Mouse (Mus musculus) CH12.LX (cell line): ENCODE results near the gene St6gal1. TPM values are rescaled to one million over a fixed set of nuclear protein-coding genes. Genes with fewer than 3 reads are reported as not detected.

Source experiments
- DNase-seq: peaks from one replicate; pipeline ENCODE4 v3.0.0-alpha.2; 2013; ENCODE audit errors: extremely low read depth
- H3K27ac ChIP-seq: 2 replicates; pipeline ENCODE4 v1.5.1; 2012; ENCODE audit warnings: low read depth, mild to moderate bottlenecking, control low read depth, moderate library complexity; ENCODE audit not compliant: insufficient read depth
- H3K27me3 ChIP-seq: replicated peaks from 2 replicates; pipeline ENCODE3; 2012; ENCODE audit warnings: inconsistent platforms
- H3K36me3 ChIP-seq, 2 experiments: replicated peaks in 1 of 2; 2 replicates each; pipeline versions ENCODE3 to v1.6.1; 2012; ENCODE audit warnings: inconsistent platforms in 1 of 2, low read length in 1 of 2, mild to moderate bottlenecking in 1 of 2, mixed read lengths in 1 of 2, moderate library complexity in 1 of 2; ENCODE audit not compliant: control insufficient read depth in 1 of 2, insufficient read depth in 1 of 2
- H3K4me1 ChIP-seq, 2 experiments: 2 replicates each; pipeline ENCODE4 v1.6.1; 2012; ENCODE audit warnings: inconsistent platforms in 1 of 2, moderate library complexity in 1 of 2; ENCODE audit not compliant: insufficient read depth in 2 of 2, control insufficient read depth in 1 of 2
- H3K4me2 ChIP-seq: 2 replicates; pipeline ENCODE4 v1.6.1; 2012; ENCODE audit warnings: low read depth, mild to moderate bottlenecking, control low read depth; ENCODE audit not compliant: poor library complexity, insufficient read depth, severe bottlenecking
- H3K4me3 ChIP-seq, 3 experiments: fragments of 150-350 bp in 1 of 3; sonication (generic) in 1 of 3; replicated peaks in 1 of 3; 2 replicates each; pipeline versions ENCODE3 to v1.5.1; 2011 to 2012; ENCODE audit warnings: low read depth in 2 of 3, low read length in 2 of 3, mild to moderate bottlenecking in 2 of 3, moderate library complexity in 2 of 3, control low read depth in 1 of 3, improper control_type of control experiment in 1 of 3, inconsistent platforms in 1 of 3, mixed read lengths in 1 of 3; ENCODE audit not compliant: poor library complexity in 1 of 3
- H3K79me2 ChIP-seq: replicated peaks from 2 replicates; pipeline ENCODE4 v1.6.1; 2012; ENCODE audit warnings: mild to moderate bottlenecking, moderate library complexity; ENCODE audit not compliant: control insufficient read depth, poor library complexity, insufficient read depth, severe bottlenecking; ENCODE audit errors: extremely low read depth
- H3K9ac ChIP-seq: 2 replicates; pipeline ENCODE4 v1.6.1; 2012; ENCODE audit warnings: low read depth, mild to moderate bottlenecking, control low read depth, moderate library complexity; ENCODE audit not compliant: insufficient read depth
- H3K9me3 ChIP-seq: replicated peaks from 2 replicates; pipeline ENCODE3; 2012; ENCODE audit warnings: low read length, inconsistent platforms, mixed read lengths
- BHLHE40 ChIP-seq: IDR thresholded peaks from 2 replicates; pipeline ENCODE4 v1.6.1; 2011; ENCODE audit warnings: mild to moderate bottlenecking, low read depth, low read length, improper control_type of control experiment
- CHD1 ChIP-seq: IDR thresholded peaks from 2 replicates; pipeline ENCODE4 v1.6.1; 2012; ENCODE audit warnings: low read depth, low read length, improper control_type of control experiment, inconsistent platforms
- CHD2 ChIP-seq: IDR thresholded peaks from 2 replicates; pipeline ENCODE4 v1.6.1; 2011; ENCODE audit warnings: low read length, improper control_type of control experiment
- CTCF ChIP-seq, 2 experiments: IDR thresholded peaks in 1 of 2; conservative IDR thresholded peaks in 1 of 2; 2 replicates each; pipeline ENCODE4 v1.5.1; 2011 to 2012; ENCODE audit warnings: low read depth in 2 of 2, low read length in 2 of 2, improper control_type of control experiment in 1 of 2, inconsistent platforms in 1 of 2, mild to moderate bottlenecking in 1 of 2, moderate library complexity in 1 of 2
- E2F4 ChIP-seq: IDR thresholded peaks from 2 replicates; pipeline ENCODE4 v1.6.1; 2011; ENCODE audit warnings: low read depth, low read length, improper control_type of control experiment; ENCODE audit not compliant: insufficient replicate concordance
- EP300 ChIP-seq: IDR thresholded peaks from 2 replicates; pipeline ENCODE4 v1.6.1; 2011; ENCODE audit warnings: low read length, improper control_type of control experiment
- HCFC1 ChIP-seq: IDR thresholded peaks from 2 replicates; pipeline ENCODE4 v1.6.1; 2012; ENCODE audit warnings: low read depth, mild to moderate bottlenecking, inconsistent platforms, low read length, improper control_type of control experiment
- JUN ChIP-seq: IDR thresholded peaks from 2 replicates; pipeline ENCODE4 v1.6.1; 2011; ENCODE audit warnings: low read depth, mild to moderate bottlenecking, low read length, improper control_type of control experiment, moderate library complexity; ENCODE audit not compliant: insufficient read depth
- JUND ChIP-seq: conservative IDR thresholded peaks from 2 replicates; pipeline ENCODE4 v1.6.1; 2011; ENCODE audit warnings: low read depth, low read length, improper control_type of control experiment
- KAT2A ChIP-seq: IDR thresholded peaks from 2 replicates; pipeline ENCODE4 v1.6.1; 2012; ENCODE audit warnings: low read length, improper control_type of control experiment, inconsistent platforms; ENCODE audit not compliant: insufficient replicate concordance
- MAFK ChIP-seq: IDR thresholded peaks from 2 replicates; pipeline ENCODE4 v1.6.1; 2011; ENCODE audit warnings: low read length, improper control_type of control experiment; ENCODE audit not compliant: insufficient replicate concordance
- MAX ChIP-seq: IDR thresholded peaks from 2 replicates; pipeline ENCODE4 v1.6.1; 2011; ENCODE audit warnings: low read length, improper control_type of control experiment
- MAZ ChIP-seq: IDR thresholded peaks from 2 replicates; pipeline ENCODE4 v1.6.1; 2012; ENCODE audit warnings: low read depth, mild to moderate bottlenecking, inconsistent platforms, low read length, improper control_type of control experiment, moderate library complexity
- MYC ChIP-seq: IDR thresholded peaks from 2 replicates; pipeline ENCODE4 v1.6.1; 2011; ENCODE audit warnings: low read depth, mild to moderate bottlenecking, improper control_type of control experiment, low read length
- NELFE ChIP-seq: IDR thresholded peaks from 2 replicates; pipeline ENCODE4 v1.6.1; 2011; ENCODE audit warnings: low read depth, low read length, improper control_type of control experiment
- NRF1 ChIP-seq: IDR thresholded peaks from 2 replicates; pipeline ENCODE4 v1.6.1; 2014; ENCODE audit warnings: low read depth, mild to moderate bottlenecking, inconsistent platforms, low read length, improper control_type of control experiment, moderate library complexity
- POLR2AphosphoS2 ChIP-seq: IDR thresholded peaks from 2 replicates; pipeline ENCODE4 v1.6.1; 2011; ENCODE audit warnings: low read depth, low read length, improper control_type of control experiment
- RAD21 ChIP-seq: IDR thresholded peaks from 2 replicates; pipeline ENCODE4 v1.6.1; 2011; ENCODE audit warnings: low read depth, mild to moderate bottlenecking, low read length, improper control_type of control experiment, moderate library complexity
- SIN3A ChIP-seq: IDR thresholded peaks from 2 replicates; pipeline ENCODE4 v1.6.1; 2012; ENCODE audit warnings: low read length, improper control_type of control experiment, inconsistent platforms
- SMC3 ChIP-seq: IDR thresholded peaks from 2 replicates; pipeline ENCODE4 v1.6.1; 2011; ENCODE audit warnings: low read depth, low read length, improper control_type of control experiment
- TBP ChIP-seq: conservative IDR thresholded peaks from 2 replicates; pipeline ENCODE4 v1.6.1; 2011; ENCODE audit warnings: low read depth, low read length, improper control_type of control experiment
- USF1 ChIP-seq: IDR thresholded peaks from 2 replicates; pipeline ENCODE4 v1.6.1; 2014; ENCODE audit warnings: low read depth, mild to moderate bottlenecking, inconsistent platforms, low read length, improper control_type of control experiment
- USF2 ChIP-seq: conservative IDR thresholded peaks from 2 replicates; pipeline ENCODE4 v1.6.1; 2011; ENCODE audit warnings: low read depth, low read length, improper control_type of control experiment
- ZKSCAN1 ChIP-seq: IDR thresholded peaks from 2 replicates; pipeline ENCODE4 v1.6.1; 2012; ENCODE audit warnings: low read depth, inconsistent platforms, low read length, improper control_type of control experiment, borderline replicate concordance
- ZMIZ1 ChIP-seq: IDR thresholded peaks from 2 replicates; pipeline ENCODE4 v1.6.1; 2012; ENCODE audit warnings: low read depth, mild to moderate bottlenecking, inconsistent platforms, low read length, improper control_type of control experiment
- ZNF384 ChIP-seq: IDR thresholded peaks from 2 replicates; pipeline ENCODE4 v1.6.1; 2012; ENCODE audit warnings: low read depth, low read length, improper control_type of control experiment, inconsistent platforms
- dilution Hi-C: fragments of 300-500 bp; cut with MboI; formaldehyde crosslinking; loops from 2 replicates; pipeline ENCODE4 v1.14.3; 2020; ENCODE audit warnings: low sequenced_read_pairs; ENCODE audit not compliant: extremely low pct_unique_long_range_greater_than_20kb, extremely low pct_ligation_motif_present
- in situ Hi-C: fragments of 300-500 bp; cut with MboI; formaldehyde crosslinking; loops from 3 replicates; pipeline ENCODE4 v1.14.3; 2019; ENCODE audit warnings: low sequenced_read_pairs, low pct_ligation_motif_present, low pct_unique_long_range_greater_than_20kb, mixed read lengths
- polyA plus RNA-seq: library from polyadenylated mRNA; unstranded; fragments of >175 nt; gene quantifications from 2 replicates; pipeline ENCODE4 v1.2.1, GENCODE M21; 2012; ENCODE audit warnings: low read depth; ENCODE audit not compliant: insufficient read length
- total RNA-seq, 2 experiments: library from RNA; depleted of rRNA; stranded (reverse); fragments of 300-350 nt in 1 of 2; fragments of >200 nt in 1 of 2; gene quantifications; 2 replicates each; pipeline ENCODE4 v1.2.3; 2012 to 2014

Gene St6gal1
- total and polyA plus RNA-seq, 3 experiments = 64.5 to 168 (median 67.8) TPM

- no peak overlapping the region for H3K4me2 ChIP-seq
- H3K36me3 ChIP-seq = peaks cover 59 to 91% of the 10 kb centered on the region in 2 experiments
- no peak overlapping the region for H3K9ac ChIP-seq
- dilution Hi-C loops (no loop called here), in situ Hi-C loops (no loop called here)
- no peak overlapping the region for H3K27ac ChIP-seq
- no peaks in the 10 kb centered on the region for H3K27me3 ChIP-seq
- H3K4me1 ChIP-seq = peaks cover 3% of the 10 kb centered on the region in 2 experiments
- peaks cover 4% of the 10 kb centered on the region for H3K9me3 ChIP-seq
- TF ChIP-seq HCFC1 (no peak), USF2 (no peak), ZMIZ1 (no peak), NELFE (no peak), MAZ (no peak), MAFK (no peak), KAT2A (no peak), SIN3A (no peak), E2F4 (no peak), JUND (no peak), ZNF384 (no peak), USF1 (no peak), MYC (no peak), BHLHE40 (no peak), EP300 (no peak), RAD21 (no peak), MAX (no peak), CHD1 (no peak), NRF1 (no peak), ZKSCAN1 (no peak)
- H3K4me3 ChIP-seq = no peak overlapping the region
- H3K79me2 ChIP-seq = no peaks in the 10 kb centered on the region; the same call in 1 of the 2 replicates
- no peak for DNase-seq
Observed at GRCm38 (mm10) chr16:23333875-23334551, 109.5 kb downstream of the St6gal1 start.

- peaks cover 3 to 10% of the 10 kb centered on the region in 2 experiments for H3K4me1 ChIP-seq
- dilution Hi-C loops = no loop called here
Observed at GRCm38 (mm10) chr16:23337317-23337716, 112.8 kb downstream of the St6gal1 start.

More at GRCm38 (mm10) chr16:23337317-23337716, 112.8 kb downstream of the St6gal1 start:
- DNase-seq = no peak
- Histone ChIP-seq H3K27ac (no peak overlapping the region), H3K4me2 (no peak overlapping the region), H3K79me2 (peaks cover 3% of the 10 kb centered on the region; the same call in 1 of the 2 replicates), H3K9ac (no peak overlapping the region), H3K27me3 (no peaks in the 10 kb centered on the region), H3K36me3 (peaks cover 58 to 90% of the 10 kb centered on the region in 2 experiments), H3K4me3 (no peak overlapping the region), H3K9me3 (peaks cover 20% of the 10 kb centered on the region)
- TF ChIP-seq MAX (no peak), ZNF384 (no peak), TBP (no peak), HCFC1 (no peak), SMC3 (no peak), ZMIZ1 (no peak), POLR2AphosphoS2 (no peak), CHD2 (no peak), SIN3A (no peak), CHD1 (no peak), JUN (no peak), CTCF (conservative IDR thresholded peaks at IDR 0.05 in 1 of 2, IDR thresholded peaks at IDR 0.05 in 1 of 2; ENCODE audit: low read depth in 2 of 2, low read length in 2 of 2) (no peak)
- in situ Hi-C loops = no loop called here
